In genomic region chr3:22039036-22039795, GRCm38 (mm10) we compare ENCODE assay signal across 16 mouse cellular contexts.
"Had no signal": no experiment of that assay in that cellular context is flagged by ENCODE, and none has a peak within 500 bp of the region (broad histone marks: within the 10 kb centered on the region; RNA-seq: fewer than 3 reads in every experiment).

No protein-coding gene starts in this region.

- H3K9ac ChIP-seq: lung, embryonic 15.5 days; midbrain, embryonic 12.5 days; neural tube, embryonic 12.5 days; stomach, embryonic 15.5 days had no signal

- H3K36me3 ChIP-seq: lung, embryonic 15.5 days; midbrain, embryonic 10.5 days; midbrain, embryonic 12.5 days; neural tube, embryonic 12.5 days; stomach, embryonic 15.5 days had no signal

- H3K4me3 ChIP-seq: lung, embryonic 15.5 days; midbrain, embryonic 10.5 days; midbrain, embryonic 12.5 days; myocyte; neural tube, embryonic 12.5 days; stomach, embryonic 15.5 days had no signal

- H3K27ac ChIP-seq: lung, embryonic 15.5 days; midbrain, embryonic 10.5 days; midbrain, embryonic 12.5 days; neural tube, embryonic 12.5 days; stomach, embryonic 15.5 days; stomach, postnatal 0 days had no signal

- H3K4me1 ChIP-seq: lung, embryonic 15.5 days; midbrain, embryonic 10.5 days; midbrain, embryonic 12.5 days; neural tube, embryonic 12.5 days; stomach, embryonic 15.5 days had no signal

- DNase-seq: lung, adult 2 months; lung, postnatal 10 days; lung, postnatal 4 days; midbrain, embryonic 14.5 days; right cerebral cortex, postnatal 14 days; thymus, adult 2 months; thymus, postnatal 25 days; thymus, postnatal 4 days had no signal

- ATAC-seq: midbrain, embryonic 16.5 days had no signal

- H3K27me3 ChIP-seq: lung, embryonic 15.5 days; midbrain, embryonic 12.5 days; neural tube, embryonic 12.5 days; stomach, embryonic 15.5 days had no signal

- H3K9me3 ChIP-seq: lung, embryonic 15.5 days; neural tube, embryonic 12.5 days; stomach, embryonic 15.5 days had no signal

- H3K4me2 ChIP-seq: lung, embryonic 15.5 days; midbrain, embryonic 12.5 days; neural tube, embryonic 12.5 days; stomach, embryonic 15.5 days had no signal
